Mouse (Mus musculus) brain, embryonic 18.5 days (tissue): ENCODE results near the gene Stpg3.

Source experiments
- DNase-seq: peaks from one replicate; pipeline ENCODE4 v3.0.0-alpha.2; 2012; ENCODE audit warnings: low read depth, low spot score

Gene Stpg3

DNA sequence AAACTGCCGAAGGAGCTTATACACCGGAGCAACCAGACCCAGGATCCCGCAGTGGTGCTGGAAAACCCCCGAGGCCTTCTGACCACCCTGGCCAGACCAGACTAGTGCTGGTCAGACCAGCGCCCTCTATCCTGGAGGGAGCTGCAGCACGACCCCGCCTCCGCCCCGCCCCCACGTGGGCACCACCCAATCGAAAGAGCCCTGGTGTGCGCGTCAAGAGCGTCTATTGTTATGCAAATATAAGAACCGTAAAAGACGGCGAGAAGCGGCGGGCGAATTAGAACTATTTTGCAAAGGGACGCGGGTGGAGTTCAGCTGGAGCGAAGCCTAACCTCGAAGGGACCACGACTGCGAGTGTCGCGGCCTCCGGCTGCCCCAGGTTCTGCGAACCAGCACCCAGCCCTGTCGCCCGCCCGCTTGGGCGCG lies 33.9 kb downstream of the Stpg3 start, which contains the start of gene Nrarp:
Nrarp (plus strand) TSS at position 281 of the 426 bp plus-strand sequence.
- peak; percentile 84 for DNase-seq

DNA sequence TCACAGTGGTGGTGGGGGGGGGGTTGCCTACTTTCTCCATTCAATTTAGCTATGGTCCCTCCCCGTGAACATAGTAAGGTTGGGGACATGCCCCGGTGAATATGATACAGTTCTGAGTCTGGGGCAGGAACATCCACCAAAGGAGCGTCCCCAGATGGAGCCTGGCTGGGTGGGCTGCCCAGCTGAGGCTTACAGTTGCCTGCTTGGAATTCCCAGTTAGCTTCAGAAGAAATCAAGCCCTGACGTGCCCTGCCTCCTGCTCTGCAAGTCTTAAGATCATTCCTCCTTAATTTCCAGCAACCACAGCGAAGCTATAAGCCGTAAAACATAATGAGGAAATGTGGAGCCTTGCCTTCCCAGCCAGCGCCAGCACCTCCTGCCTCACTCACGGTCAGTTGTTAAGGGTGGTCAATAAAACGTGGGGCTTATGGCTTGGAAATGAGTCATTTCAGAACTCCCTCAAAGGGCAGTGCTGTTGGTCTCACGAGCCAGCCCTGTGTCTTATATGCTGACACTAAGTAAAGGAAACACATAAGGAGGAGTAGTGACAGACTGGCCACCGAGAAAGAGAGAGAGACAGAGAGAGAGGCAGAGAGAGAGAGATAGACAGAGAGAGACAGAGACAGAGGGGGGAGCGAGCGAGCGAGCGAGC lies 34.7 kb downstream of the Stpg3 start:
- no peak for DNase-seq

- no peak for DNase-seq
Measured at GRCm38 (mm10) chr2:25178285-25178972, 36.0 kb downstream of the Stpg3 start.

GRCm38 (mm10) chr2:25177685-25178084 lies 36.8 kb downstream of the Stpg3 start:
- DNase-seq: no peak

GRCm38 (mm10) chr2:25177076-25177475 lies 37.4 kb downstream of the Stpg3 start:
- no peak for DNase-seq

DNA sequence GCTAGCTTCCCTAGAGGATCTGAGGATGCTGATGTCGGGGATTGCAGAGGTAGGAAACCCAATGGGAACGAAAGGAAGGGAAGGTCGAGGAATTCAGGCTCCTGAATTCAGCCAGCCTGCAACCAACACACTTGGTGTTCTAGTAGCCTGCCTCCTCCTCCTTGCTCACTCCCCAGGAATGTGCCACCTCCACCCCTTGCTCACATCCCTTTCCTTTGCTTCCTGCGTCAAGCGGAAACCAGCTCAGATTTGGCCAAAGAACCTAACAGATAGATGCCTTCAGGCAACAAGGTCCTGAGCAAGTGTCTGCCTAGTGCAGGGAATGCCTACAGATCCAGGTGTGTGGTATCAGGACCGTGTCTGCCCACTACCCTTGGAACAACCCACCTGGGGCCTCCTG lies 37.9 kb downstream of the Stpg3 start:
- no peak for DNase-seq

- DNase-seq: no peak
Measured at GRCm38 (mm10) chr2:25175690-25176078, 38.8 kb downstream of the Stpg3 start.

DNA sequence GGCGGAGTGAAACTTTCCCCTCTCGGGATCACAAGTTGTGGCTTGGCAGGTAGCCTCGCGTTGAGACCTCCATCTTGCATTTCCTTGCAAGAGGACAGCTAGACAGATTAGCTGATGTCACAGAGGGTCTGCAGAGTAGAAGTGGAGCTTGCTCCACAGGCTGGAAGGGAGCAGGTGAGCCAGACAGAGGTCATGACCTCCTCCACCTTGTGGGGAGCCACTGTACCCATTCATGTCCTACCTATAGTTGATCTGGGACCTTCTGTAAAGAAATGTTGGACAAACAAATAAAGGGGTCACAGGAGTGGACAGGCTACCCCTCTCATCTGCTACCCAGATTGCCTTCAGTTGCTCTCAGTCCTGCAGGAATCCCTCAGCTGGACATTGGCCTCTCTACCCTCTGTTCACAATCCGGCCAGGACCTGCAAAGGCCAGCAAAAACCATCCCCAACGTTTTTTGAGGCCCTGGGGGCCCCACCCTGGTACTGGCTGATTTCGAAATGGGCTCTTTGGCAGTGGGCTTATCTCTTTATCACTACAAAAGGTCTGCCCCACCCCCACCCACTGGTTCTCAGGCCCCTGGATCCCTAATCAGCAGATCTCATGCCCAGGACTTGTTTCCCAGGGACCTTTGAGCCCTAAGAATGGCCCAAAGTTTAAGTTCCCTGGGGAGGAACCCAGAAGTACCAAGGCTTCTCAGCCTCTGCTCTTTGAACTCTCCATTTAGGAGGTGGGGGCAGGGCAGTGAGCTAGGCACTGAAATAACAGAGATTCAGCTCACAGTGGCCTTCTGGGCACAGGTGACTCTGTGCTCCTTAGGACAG lies 39.4 kb downstream of the Stpg3 start:
- DNase-seq: no peak

- DNase-seq: no peak
Measured at GRCm38 (mm10) chr2:25173821-25174220, 40.6 kb downstream of the Stpg3 start.

- no peak for DNase-seq
Measured at GRCm38 (mm10) chr2:25172629-25173028, 41.8 kb downstream of the Stpg3 start.

DNA sequence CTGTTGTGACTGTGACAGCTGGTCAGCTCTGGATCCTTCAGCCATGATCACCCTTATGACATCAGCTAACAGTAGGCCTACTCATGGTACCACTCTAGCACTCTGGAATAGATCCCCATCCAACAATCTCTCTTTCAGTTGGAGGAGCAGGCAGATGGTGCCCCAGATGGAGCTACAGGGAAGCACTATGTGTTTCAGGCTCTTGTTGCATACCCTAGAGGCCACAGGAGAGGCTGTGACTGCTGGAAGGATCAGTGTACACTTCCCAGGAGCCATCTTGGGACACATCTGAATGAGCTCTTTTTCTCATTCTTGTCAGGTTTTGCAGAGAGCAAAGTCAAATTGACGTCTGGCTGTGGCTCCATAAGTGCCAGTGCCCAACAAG lies 42.7 kb downstream of the Stpg3 start:
- DNase-seq: no peak

GRCm38 (mm10) chr2:25171101-25171768 lies 43.2 kb downstream of the Stpg3 start:
- no peak for DNase-seq

DNA sequence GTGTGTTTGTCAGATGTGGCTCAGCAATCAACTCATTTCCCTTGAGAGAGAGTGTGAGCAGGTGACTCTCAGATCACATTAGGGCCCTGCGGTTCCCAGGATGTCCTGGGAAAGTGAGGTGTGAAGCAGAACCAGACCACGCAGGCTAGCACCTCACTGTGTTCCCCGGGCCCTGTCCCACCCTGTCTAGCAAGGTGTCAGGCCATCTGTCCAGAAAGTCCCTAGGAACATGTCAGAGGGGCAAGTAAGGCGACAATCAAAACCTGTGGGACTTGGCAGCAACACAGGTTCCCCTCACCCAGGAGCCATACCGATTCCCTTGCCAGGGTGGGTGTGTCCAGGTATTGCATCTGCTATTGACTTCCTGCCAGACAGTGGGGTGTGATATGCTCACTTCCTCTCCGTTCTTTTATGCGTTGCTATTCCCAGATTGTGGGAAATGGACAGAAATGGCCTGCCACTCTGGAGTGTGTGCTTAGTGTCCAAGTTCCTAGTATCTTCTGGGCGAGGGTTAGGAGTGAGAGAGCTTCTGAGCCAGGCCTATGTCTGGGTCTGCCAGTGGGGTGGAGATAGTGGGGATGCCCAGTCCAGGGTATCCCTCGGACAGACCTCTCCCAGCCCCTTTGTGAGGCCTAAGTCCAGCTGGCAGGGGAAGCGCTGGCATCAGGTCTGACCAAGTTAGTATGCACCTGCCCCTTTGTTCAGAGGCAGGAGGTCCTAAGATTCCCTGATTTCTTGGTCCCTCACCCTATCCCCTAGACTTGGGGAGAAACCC lies 43.9 kb downstream of the Stpg3 start:
- DNase-seq: no peak

DNA sequence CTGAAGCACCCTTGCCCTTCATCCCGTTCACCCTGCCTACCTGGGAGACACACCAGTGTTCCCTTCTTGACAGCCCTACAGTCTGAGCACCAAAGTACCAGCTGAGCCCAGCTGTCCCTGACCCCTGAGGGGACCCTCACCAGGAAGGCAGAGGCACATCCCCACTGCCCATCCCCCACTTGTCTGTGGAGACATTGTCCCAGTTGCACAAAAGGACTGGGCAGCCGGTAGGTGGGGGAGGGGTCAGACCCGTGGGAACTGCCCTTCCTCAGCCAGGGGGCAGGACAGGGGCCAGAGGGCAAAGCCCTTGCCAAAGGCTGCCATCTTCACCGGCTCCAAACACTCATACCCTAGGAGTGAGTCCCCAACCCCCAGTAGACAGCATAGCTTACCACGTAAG lies 44.7 kb downstream of the Stpg3 start:
- DNase-seq: no peak

DNA sequence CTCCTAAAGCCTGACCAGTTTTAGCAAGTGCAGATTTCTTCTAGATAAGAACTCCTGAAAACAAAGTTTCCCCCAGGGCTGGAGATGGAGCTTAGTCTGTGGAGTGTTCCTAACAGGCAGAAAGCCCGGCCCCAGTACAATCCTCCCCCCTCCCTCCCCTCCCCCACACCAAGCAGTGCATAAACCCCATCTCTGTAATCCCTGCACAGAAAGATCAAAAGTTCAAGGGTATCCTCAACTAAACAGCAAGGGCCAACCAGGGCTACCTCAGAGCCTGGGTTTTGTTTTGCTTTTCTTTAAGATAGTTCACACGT lies 45.8 kb downstream of the Stpg3 start:
- no peak for DNase-seq

DNA sequence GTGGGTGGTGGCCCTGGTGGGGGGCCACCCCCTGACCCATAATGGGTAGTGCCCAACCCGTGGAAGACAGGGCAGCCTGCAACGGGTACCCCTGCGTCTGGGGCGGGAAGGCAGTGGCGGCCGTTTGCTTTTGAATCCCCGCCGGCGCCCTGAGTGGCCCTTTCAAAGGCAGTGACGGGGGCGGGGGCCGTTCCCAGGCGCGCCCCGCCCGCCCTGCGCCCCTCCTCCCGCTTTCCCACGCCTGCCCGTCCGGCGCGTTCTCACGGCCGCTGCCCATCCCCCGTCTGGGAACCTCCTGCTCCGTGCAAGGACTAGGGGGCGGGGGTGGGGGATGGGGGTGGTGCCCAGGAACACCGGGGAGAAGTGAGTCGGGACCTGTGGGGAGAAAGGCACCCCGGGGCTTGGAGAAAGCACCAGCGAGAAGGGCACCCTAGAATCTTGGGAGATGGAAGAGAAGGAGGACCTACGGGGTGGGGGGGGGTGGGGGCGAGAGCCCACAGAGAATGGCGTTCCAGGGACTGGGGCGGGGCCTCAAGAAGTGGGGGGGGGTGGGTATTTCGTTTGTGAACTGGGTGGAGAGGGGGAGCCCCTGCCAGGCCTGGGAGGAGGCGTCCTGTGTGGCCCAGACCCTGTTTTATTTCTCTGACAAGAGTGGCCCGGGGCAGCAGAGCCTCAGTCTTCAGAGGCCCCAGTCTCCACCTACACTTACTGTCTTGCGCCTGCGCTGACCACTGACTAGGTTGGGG lies 46.3 kb downstream of the Stpg3 start:
- DNase-seq: no peak

DNA sequence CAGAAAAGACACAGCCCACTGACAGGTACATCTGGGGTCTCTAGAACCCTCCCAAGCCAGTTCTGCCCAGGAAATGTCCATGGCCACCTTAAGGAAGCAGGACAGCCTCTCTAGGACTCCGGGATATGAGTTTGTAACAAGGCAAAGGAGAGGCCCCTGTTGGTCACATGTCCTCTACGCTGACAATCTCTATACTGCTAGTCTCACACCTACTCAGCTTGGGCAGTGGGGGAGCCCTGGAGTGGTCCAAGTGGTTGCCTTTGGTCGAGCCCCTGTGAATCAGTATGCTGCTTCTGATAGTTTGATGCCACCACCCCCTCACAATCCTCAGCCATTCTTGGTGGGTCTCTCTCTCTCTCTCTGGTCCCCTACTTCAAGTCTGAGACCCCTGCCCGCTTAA lies 47.0 kb downstream of the Stpg3 start:
- no peak for DNase-seq
